Mouse (Mus musculus): ENCODE results near the gene Snai1.

DNA sequence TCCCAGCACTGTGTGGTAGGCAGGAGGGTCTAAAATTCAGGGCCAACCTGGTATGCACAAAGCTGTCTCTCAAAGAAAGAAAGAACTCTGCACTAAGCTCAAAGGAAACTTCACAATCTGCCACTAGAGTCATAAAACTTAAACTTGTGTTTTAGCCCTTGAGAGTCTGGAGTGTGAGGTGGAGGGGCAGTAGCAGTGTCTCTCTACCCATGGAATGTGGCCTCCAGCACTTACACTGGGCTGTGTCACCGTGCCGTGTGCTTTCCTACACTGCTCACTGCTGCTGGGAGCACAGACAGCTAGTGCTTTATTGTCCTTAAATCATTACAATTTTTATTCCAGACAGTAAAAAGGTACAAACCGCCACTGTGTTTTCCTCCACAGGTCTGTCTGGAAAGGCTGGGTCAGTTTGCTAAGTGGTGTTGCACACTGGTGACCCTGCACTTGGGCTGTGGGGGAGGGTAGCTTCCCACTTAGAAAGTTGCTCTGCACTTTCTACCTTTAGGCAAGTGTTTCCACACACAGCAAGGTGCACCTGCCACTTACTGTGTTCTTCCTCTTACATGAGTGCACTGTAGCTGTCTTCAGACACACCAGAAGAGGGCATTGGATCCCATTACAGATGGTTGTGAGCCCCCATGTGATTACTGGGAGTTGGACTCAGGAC lies 30.1 kb upstream of the Snai1 start:
- TF ChIP-seq POLR2A (IDR thresholded peaks at IDR 0.05; ENCODE audit: low read depth, low read length) (no peak), CTCF (IDR thresholded peaks at IDR 0.05; ENCODE audit: extremely low read depth, insufficient read length, insufficient replicate concordance, low read depth, low read length) (no peak)
